Mouse (Mus musculus): Measurements from ENCODE around the gene Daglb. TPM values are rescaled to one million over a fixed set of nuclear protein-coding genes. Genes with fewer than 3 reads are reported as not detected.
A peak's percentile ranks its signal among the peaks of the same experiment; 100 is the strongest.
"Not testable (repeated sequence)": the region's sequence is repeated elsewhere in the genome, so short reads cannot be mapped to it uniquely, and the experiment has no call there.

The Daglb gene
- polyA plus RNA-seq, 1 experiment from 2014 or later: 9.6 TPM

DNA sequence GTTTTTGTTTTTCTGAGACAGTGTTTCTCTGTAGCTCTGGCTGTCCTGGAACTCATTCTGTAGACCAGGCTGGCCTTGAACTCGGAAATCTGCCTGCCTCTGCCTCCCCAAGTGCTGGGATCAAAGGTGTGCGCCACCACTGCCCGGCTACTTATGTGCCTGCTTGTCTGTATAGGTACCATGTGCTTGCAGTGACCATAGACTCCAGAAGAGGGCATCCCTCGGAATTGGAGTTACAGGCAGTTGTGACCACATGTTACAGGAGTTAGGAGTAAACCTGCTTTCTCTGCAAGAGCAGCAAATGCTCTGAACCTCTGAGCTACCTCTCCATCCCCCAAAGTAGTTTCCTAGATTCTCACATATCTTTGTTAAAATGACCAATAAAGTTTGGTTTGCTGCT is 27.4 kb downstream of the Daglb start:
- H3K36me3 ChIP-seq: peaks cover 40% of the 10 kb centered on the region
- H3K4me2 ChIP-seq (replicated peaks): no peak overlapping the region
- H3K4me1 ChIP-seq: no peaks in the 10 kb centered on the region
- H3K4me3 ChIP-seq: no peak overlapping the region
- no peaks in the 10 kb centered on the region for H3K9me3 ChIP-seq
- no peak overlapping the region for H3K27ac ChIP-seq
- no peak for ATAC-seq (ENCODE audit: low FRiP score, low read depth)
- no peaks in the 10 kb centered on the region for H3K27me3 ChIP-seq
- no peak overlapping the region for H3K9ac ChIP-seq
- WGBS: 88% methylated on average over 4 of the region's 4 CpGs

DNA sequence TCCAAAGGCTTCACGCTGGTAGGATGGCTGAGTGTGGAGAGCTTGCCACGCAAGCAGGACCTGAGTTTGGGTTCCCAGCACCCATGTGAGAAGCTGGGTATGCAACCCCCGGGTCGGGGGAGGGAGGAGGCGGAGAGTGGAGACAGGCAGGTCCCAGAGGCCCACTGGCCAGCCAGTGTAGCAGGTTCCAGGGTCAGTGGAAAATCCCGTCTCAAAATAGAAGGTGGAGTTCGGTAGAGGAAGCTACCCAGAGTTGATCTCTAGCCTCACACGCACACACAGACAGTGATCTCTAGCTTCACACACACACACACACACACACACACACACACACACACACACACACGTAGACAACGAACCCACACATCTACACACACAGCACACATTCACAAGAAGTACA is 28.8 kb downstream of the Daglb start:
- 93% methylated on average over 10 of the region's 10 CpGs for WGBS
- no peak overlapping the region for H3K27ac ChIP-seq
- H3K27me3 ChIP-seq: no peaks in the 10 kb centered on the region
- no peak for ATAC-seq (ENCODE audit: low FRiP score, low read depth)
- no peaks in the 10 kb centered on the region for H3K4me1 ChIP-seq
- H3K4me3 ChIP-seq: no peak overlapping the region
- no peaks in the 10 kb centered on the region for H3K9me3 ChIP-seq
- H3K36me3 ChIP-seq: peaks cover 28% of the 10 kb centered on the region
- no peak overlapping the region for H3K9ac ChIP-seq
- no peak overlapping the region for H3K4me2 ChIP-seq (replicated peaks)

DNA sequence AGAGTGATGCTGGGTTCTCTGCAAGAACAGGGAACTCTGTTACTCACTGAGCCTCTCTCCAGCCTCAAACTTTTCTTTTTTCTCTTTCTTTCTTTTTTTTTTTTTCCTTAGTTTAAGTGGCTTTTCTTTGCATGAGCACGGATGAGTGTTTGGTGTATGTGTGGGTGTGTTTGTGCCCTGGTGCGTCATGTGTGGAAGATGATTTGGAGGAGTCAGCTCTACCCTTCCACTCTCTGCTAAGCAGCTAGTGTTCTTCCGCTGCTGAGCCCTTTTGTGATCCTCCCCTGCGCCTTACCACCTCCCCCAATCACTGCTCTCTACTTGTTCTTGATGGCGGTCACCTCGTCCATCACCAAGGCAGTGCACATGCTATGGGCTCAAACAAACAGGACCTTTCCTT is 31.3 kb downstream of the Daglb start:
- H3K36me3 ChIP-seq: peaks cover 45% of the 10 kb centered on the region
- no peaks in the 10 kb centered on the region for H3K9me3 ChIP-seq
- no peaks in the 10 kb centered on the region for H3K4me1 ChIP-seq
- H3K27me3 ChIP-seq: no peaks in the 10 kb centered on the region
- ATAC-seq (ENCODE audit: low FRiP score, low read depth): no peak
- H3K4me2 ChIP-seq (replicated peaks): no peak overlapping the region
- no peak overlapping the region for H3K4me3 ChIP-seq
- H3K9ac ChIP-seq: no peak overlapping the region
- WGBS: 97% methylated on average over 6 of the region's 6 CpGs
- no peak overlapping the region for H3K27ac ChIP-seq

GRCm38 (mm10) chr5:143497451-143497850 is 33.1 kb downstream of the Daglb start:
- 75% methylated on average over 3 of the region's 3 CpGs for WGBS
- ATAC-seq (ENCODE audit: low FRiP score, low read depth): no peak
- Histone ChIP-seq H3K4me3 (no peak overlapping the region), H3K9me3 (no peaks in the 10 kb centered on the region), H3K27ac (no peak overlapping the region), H3K27me3 (no peaks in the 10 kb centered on the region), H3K4me1 (no peaks in the 10 kb centered on the region), H3K36me3 (peaks cover 52% of the 10 kb centered on the region), H3K9ac (no peak overlapping the region), H3K4me2 (replicated peaks) (no peak overlapping the region)

GRCm38 (mm10) chr5:143499197-143499596 is 34.8 kb downstream of the Daglb start:
- H3K9me3 ChIP-seq: no peaks in the 10 kb centered on the region
- no peak overlapping the region for H3K4me2 ChIP-seq (replicated peaks)
- H3K9ac ChIP-seq: no peak overlapping the region
- no peak for ATAC-seq (ENCODE audit: low FRiP score, low read depth)
- H3K4me1 ChIP-seq: no peaks in the 10 kb centered on the region
- WGBS: 90% methylated on average over 7 of the region's 7 CpGs
- no peak overlapping the region for H3K27ac ChIP-seq
- H3K27me3 ChIP-seq: no peaks in the 10 kb centered on the region
- H3K36me3 ChIP-seq: peaks cover 68% of the 10 kb centered on the region
- no peak overlapping the region for H3K4me3 ChIP-seq

GRCm38 (mm10) chr5:143499686-143500085 is 35.3 kb downstream of the Daglb start:
- Histone ChIP-seq H3K27ac (no peak overlapping the region), H3K4me1 (no peaks in the 10 kb centered on the region), H3K9me3 (no peaks in the 10 kb centered on the region), H3K9ac (no peak overlapping the region), H3K4me3 (no peak overlapping the region), H3K27me3 (no peaks in the 10 kb centered on the region), H3K4me2 (replicated peaks) (no peak overlapping the region), H3K36me3 (peaks cover 69% of the 10 kb centered on the region)
- no peak for ATAC-seq (ENCODE audit: low FRiP score, low read depth)
- 77% methylated on average over 4 of the region's 4 CpGs for WGBS

- not testable (repeated sequence) for H3K4me2 ChIP-seq (replicated peaks); H3K27me3 ChIP-seq; H3K9ac ChIP-seq; H3K9me3 ChIP-seq; ATAC-seq (ENCODE audit: low FRiP score, low read depth); H3K27ac ChIP-seq; H3K4me1 ChIP-seq; H3K4me3 ChIP-seq
- peaks cover 69% of the 10 kb centered on the region for H3K36me3 ChIP-seq
- 92% methylated on average over 13 of the region's 14 CpGs for WGBS
Observed at GRCm38 (mm10) chr5:143500711-143501110, 36.3 kb downstream of the Daglb start.

DNA sequence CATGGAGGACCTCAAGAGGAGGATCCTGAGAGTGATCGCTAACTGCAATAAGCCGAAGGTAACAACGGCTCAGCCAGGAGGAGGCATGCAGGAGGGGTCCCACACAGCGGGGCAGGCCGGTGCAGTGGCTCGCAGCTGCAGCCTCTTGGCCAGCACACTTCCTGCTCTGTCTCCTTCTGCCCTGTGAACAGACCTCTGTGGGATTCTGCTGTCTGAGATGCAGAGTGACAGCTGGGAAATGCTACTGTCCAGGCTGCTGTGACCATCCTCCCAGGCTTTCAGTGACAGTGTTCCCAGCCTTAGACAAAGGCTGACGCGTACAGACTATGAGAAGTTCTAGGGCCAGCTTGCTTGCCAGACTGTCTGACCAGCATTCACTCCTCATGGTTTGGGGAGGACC is 36.8 kb downstream of the Daglb start:
- Histone ChIP-seq H3K4me2 (replicated peaks) (no peak overlapping the region), H3K27ac (no peak overlapping the region), H3K36me3 (peaks cover 69% of the 10 kb centered on the region), H3K9ac (no peak overlapping the region), H3K4me3 (no peak overlapping the region), H3K9me3 (no peaks in the 10 kb centered on the region), H3K4me1 (no peaks in the 10 kb centered on the region), H3K27me3 (no peaks in the 10 kb centered on the region)
- 0 out of 2 replicates have a peak, but pooled peaks have one; percentile 31 for ATAC-seq (ENCODE audit: low FRiP score, low read depth)
- WGBS: 86% methylated on average over 8 of the region's 8 CpGs

DNA sequence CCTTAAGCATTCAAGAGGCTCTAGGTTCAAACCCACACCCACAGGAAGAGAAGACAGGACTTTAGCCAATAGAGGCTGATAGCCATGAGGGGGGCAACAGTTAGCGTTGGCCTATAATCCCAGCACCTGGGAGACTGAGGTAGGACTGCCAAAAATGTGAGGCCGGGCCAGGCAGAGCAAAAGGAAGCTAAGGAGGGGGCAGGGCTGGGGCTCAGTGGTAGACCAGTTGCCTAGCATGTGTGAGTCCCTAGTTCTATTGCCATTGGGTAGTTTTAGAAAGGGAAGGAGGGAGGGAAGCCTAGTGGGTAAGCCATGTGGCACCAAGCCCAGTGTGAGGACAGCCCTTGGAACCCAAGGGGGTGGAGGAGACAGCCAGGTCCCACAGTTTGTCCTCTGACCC is 37.3 kb downstream of the Daglb start:
- 96% methylated on average over 2 of the region's 2 CpGs for WGBS
- H3K36me3 ChIP-seq: peaks cover 67% of the 10 kb centered on the region
- no peak overlapping the region for H3K9ac ChIP-seq
- H3K4me1 ChIP-seq: no peaks in the 10 kb centered on the region
- no peak overlapping the region for H3K4me3 ChIP-seq
- no peak for ATAC-seq (ENCODE audit: low FRiP score, low read depth)
- no peaks in the 10 kb centered on the region for H3K27me3 ChIP-seq
- no peaks in the 10 kb centered on the region for H3K9me3 ChIP-seq
- no peak overlapping the region for H3K27ac ChIP-seq
- H3K4me2 ChIP-seq (replicated peaks): no peak overlapping the region

DNA sequence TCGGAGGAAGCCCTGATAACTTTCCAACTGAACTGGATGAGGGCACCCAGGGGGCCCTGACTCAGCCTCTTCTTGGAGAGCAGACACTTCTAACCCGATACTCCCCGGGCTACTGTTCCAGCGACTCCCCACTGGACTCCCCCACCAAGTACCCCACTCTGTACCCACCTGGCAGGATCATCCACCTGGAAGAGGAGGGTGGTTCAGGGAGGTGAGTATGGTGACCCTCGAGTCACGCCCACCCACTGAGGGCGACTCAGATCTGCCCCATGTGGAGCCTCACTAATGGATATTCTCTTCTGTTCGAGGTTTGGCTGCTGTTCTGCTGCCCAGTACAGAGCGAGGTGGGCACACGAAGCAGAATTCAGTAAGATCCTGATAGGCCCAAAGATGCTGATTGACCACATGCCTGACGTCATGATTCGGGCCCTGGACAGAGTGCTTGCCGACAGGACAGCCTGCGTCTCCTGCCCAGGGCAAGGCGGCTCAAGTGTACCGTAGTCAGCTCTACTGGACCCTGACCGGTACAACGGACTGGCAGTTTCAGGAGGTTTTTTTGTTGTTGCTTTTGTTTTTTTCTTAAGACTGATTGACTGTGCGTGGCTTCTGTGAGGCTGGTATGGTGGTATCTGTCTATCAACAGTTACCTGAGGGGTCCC is 38.6 kb downstream of the Daglb start:
- H3K9ac ChIP-seq: no peak overlapping the region
- no peak overlapping the region for H3K4me2 ChIP-seq (replicated peaks)
- H3K9me3 ChIP-seq: no peaks in the 10 kb centered on the region
- H3K27me3 ChIP-seq: no peaks in the 10 kb centered on the region
- no peak for ATAC-seq (ENCODE audit: low FRiP score, low read depth)
- peaks cover 80% of the 10 kb centered on the region for H3K36me3 ChIP-seq
- peaks cover 4% of the 10 kb centered on the region for H3K4me1 ChIP-seq
- H3K4me3 ChIP-seq: no peak overlapping the region
- WGBS: 90% methylated on average over 19 of the region's 19 CpGs
- H3K27ac ChIP-seq: no peak overlapping the region

DNA sequence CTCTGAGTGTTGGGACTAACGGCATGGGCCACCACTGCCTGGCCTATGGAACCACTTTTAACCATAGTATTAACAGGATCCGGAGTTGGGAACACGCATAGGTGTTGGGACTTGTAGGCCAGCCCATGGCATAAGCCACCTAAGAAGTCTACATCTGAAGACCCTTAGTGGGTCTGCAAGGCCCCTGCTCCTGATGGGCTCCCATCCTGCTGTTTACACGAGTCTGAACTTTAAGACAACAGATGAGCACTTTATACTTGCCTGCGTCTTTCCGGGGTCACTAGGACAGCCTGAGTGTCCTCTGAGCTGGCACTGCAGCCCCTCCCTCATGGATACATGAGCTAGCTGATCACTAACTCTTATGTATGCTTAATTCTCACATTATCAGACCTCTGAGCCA is 39.4 kb downstream of the Daglb start:
- no peak overlapping the region for H3K4me2 ChIP-seq (replicated peaks)
- peaks cover 85% of the 10 kb centered on the region for H3K36me3 ChIP-seq
- peaks cover 9% of the 10 kb centered on the region for H3K4me1 ChIP-seq
- H3K27ac ChIP-seq: no peak overlapping the region
- no peaks in the 10 kb centered on the region for H3K9me3 ChIP-seq
- no peak for ATAC-seq (ENCODE audit: low FRiP score, low read depth)
- 93% methylated on average over 6 of the region's 6 CpGs for WGBS
- H3K4me3 ChIP-seq: no peak overlapping the region
- no peaks in the 10 kb centered on the region for H3K27me3 ChIP-seq
- no peak overlapping the region for H3K9ac ChIP-seq

DNA sequence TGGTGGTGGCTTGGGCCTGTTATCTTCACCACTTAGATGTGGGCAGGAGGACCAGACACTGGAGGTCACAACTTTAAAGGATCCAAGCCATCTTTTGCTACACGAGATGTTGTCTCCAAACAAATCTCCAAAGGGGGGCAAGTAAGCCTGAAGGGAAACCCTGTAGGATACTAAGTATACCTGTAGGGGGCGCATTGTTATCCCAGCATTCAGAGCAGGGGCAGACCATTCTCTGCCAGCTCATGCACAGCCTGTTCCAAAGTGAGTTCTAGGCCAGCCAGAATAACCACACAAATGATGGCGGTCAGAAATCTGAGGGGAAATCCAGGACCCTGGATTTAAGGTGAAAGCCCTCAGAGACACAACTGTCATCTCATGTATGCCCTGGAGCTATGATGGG is 40.1 kb downstream of the Daglb start:
- no peak overlapping the region for H3K27ac ChIP-seq
- H3K4me1 ChIP-seq: peaks cover 16% of the 10 kb centered on the region
- H3K27me3 ChIP-seq: no peaks in the 10 kb centered on the region
- H3K9me3 ChIP-seq: no peaks in the 10 kb centered on the region
- no peak overlapping the region for H3K9ac ChIP-seq
- WGBS: 68% methylated on average over 3 of the region's 3 CpGs
- H3K36me3 ChIP-seq: peaks cover 85% of the 10 kb centered on the region
- H3K4me2 ChIP-seq (replicated peaks): no peak overlapping the region
- no peak for ATAC-seq (ENCODE audit: low FRiP score, low read depth)
- H3K4me3 ChIP-seq: no peak overlapping the region

DNA sequence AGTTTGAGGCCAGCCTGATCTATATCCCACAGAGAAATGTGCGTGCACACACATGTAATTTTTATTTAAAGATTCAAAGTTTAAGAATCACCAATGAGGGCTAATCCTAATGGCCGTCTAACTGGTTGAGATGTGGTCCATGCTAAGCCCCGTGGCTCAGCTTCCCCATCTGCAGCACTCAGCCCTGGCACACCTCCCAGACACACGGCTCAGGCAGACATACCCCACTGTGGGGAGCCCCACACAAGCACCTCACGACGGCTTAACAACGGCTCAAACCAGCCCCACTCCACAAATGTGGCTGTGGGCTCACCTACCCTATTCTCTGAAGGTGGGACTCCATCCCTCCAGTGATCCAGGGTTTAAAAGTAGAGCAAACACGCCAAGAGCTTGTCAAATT is 40.7 kb downstream of the Daglb start:
- H3K4me2 ChIP-seq (replicated peaks): no peak overlapping the region
- ATAC-seq (ENCODE audit: low FRiP score, low read depth): no peak

More for the DNA sequence above, 40.7 kb downstream of the Daglb start:
- 83% methylated on average over 8 of the region's 8 CpGs for WGBS
- Histone ChIP-seq H3K27ac (no peak overlapping the region), H3K9me3 (no peaks in the 10 kb centered on the region), H3K27me3 (no peaks in the 10 kb centered on the region), H3K4me1 (peaks cover 21% of the 10 kb centered on the region), H3K9ac (no peak overlapping the region), H3K36me3 (peaks cover 85% of the 10 kb centered on the region), H3K4me3 (no peak overlapping the region)

Data from limb, embryonic 13.5 days (tissue).